Mouse (Mus musculus): ENCODE results near the gene Cldn7.

DNA sequence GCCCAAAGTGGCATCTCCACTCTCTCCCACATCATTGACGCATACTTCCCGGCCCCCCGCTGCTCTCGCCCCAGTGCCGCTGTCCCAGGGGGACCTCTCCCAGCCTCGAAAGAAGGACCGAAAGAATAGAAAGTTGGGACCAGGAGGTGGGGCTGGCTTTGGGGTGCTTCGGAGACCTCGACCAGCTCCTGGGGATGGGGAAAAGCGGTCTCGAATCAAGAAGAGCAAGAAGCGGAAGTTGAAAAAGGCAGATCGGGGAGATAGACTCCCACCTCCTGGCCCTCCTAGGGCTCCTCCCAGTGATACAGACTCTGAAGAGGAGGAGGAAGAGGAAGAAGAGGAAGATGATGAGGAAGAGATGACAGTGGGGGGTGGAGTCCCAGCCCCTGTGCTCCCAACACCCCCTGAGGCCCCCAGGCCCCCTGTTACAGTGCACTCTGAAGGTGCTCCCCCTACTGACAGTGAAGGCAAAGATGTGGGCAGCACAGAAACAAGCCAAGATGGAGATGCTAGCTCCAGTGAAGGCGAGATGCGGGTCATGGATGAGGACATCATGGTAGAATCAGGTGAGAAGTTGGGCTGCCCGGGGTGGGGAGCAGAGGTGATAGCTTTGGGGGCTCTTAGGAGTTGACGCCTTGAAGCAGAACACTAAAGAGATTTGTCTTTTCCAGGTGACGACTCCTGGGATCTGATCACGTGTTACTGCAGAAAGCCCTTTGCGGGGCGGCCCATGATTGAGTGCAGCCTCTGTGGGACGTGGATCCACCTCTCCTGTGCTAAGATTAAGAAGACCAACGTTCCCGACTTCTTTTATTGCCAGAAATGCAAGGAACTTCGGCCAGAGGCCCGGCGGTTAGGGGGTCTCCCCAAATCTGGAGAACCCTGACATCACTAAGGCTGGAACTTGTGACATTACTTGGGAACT lies 34.2 kb downstream of the Cldn7 start:
- TF ChIP-seq POLR2A (IDR thresholded peaks at IDR 0.05; ENCODE audit: insufficient read depth, low read length) (no peak), CTCF (IDR thresholded peaks at IDR 0.05; ENCODE audit: low read depth, low read length) (peak; percentile 45)

All from ES-Bruce4 (cell line).